Mouse (Mus musculus) layer of hippocampus, postnatal 36 days (tissue): ENCODE measurements around the gene Gm43738. TPM values are rescaled to one million over a fixed set of nuclear protein-coding genes. Genes with fewer than 3 reads are reported as not detected.
A peak's percentile ranks its signal among the peaks of the same experiment; 100 is the strongest.
"Not testable (repeated sequence)": the region's sequence is repeated elsewhere in the genome, so short reads cannot be mapped to it uniquely, and the experiment has no call there.

ENCODE experiments used
- DNase-seq, 2 experiments: peaks; one replicate each; pipeline ENCODE4 v3.0.0; 2022
- total RNA-seq, 2 experiments: library from RNA; stranded (reverse); gene quantifications; 2 replicates each; pipeline ENCODE4 v1.2.3; 2021

Gm43738 gene
- total RNA-seq, 2 experiments from 2014 or later = not detected

- peak; percentile 93 to 96 for DNase-seq
Measured at GRCm38 (mm10) chr3:89101812-89102494, 1.1 kb upstream of the Gm43738 start, which contains the start of gene Fdps. Gene Fdps (minus strand): TSS chr3:89101959.

GRCm38 (mm10) chr3:89101459-89101811 lies 536 bp upstream of the Gm43738 start:
- no peak for DNase-seq

- no peak for DNase-seq
Measured at GRCm38 (mm10) chr3:89094021-89094420, 6.9 kb downstream of the Gm43738 start.

- peak; percentile 92 to 93 for DNase-seq
Measured at GRCm38 (mm10) chr3:89093175-89093574, 7.7 kb downstream of the Gm43738 start, which contains the start of gene Rusc1. Gene Rusc1 (minus strand): TSS chr3:89093311.

- no peak for DNase-seq
Measured at GRCm38 (mm10) chr3:89092509-89093090, 8.3 kb downstream of the Gm43738 start.

- DNase-seq = no peak
Measured at GRCm38 (mm10) chr3:89091811-89092508, 8.9 kb downstream of the Gm43738 start.

GRCm38 (mm10) chr3:89090694-89091655 lies 9.9 kb downstream of the Gm43738 start:
- peak; percentile 81 to 85 for DNase-seq

- peak; percentile 83 to 84 for DNase-seq
Measured at GRCm38 (mm10) chr3:89089882-89090591, 10.9 kb downstream of the Gm43738 start.

- no peak for DNase-seq
Measured at GRCm38 (mm10) chr3:89088974-89089373, 11.9 kb downstream of the Gm43738 start.

GRCm38 (mm10) chr3:89087338-89088110 lies 13.4 kb downstream of the Gm43738 start:
- DNase-seq = peak in 1 of 2 experiments; percentile 70

- no peak for DNase-seq
Measured at GRCm38 (mm10) chr3:89084654-89085190, 16.2 kb downstream of the Gm43738 start.

GRCm38 (mm10) chr3:89084133-89084532 lies 16.8 kb downstream of the Gm43738 start:
- no peak for DNase-seq

- not testable (repeated sequence) for DNase-seq
Measured at GRCm38 (mm10) chr3:89082287-89082686, 18.6 kb downstream of the Gm43738 start.

GRCm38 (mm10) chr3:89077383-89077782 lies 23.5 kb downstream of the Gm43738 start:
- no peak for DNase-seq

- no peak for DNase-seq
Measured at GRCm38 (mm10) chr3:89067265-89067664, 33.6 kb downstream of the Gm43738 start.

GRCm38 (mm10) chr3:89061696-89062095 lies 39.2 kb downstream of the Gm43738 start:
- no peak for DNase-seq

- DNase-seq = no peak
Measured at GRCm38 (mm10) chr3:89058783-89059182, 42.1 kb downstream of the Gm43738 start.

GRCm38 (mm10) chr3:89058361-89058760 lies 42.5 kb downstream of the Gm43738 start:
- DNase-seq = no peak

GRCm38 (mm10) chr3:89043359-89043758 lies 57.5 kb downstream of the Gm43738 start:
- no peak for DNase-seq
